Mouse (Mus musculus) CD4-positive naive resting alpha-beta T cell, adult 76 days (primary cell): ENCODE data around the gene Pex5. TPM values are rescaled to one million over a fixed set of nuclear protein-coding genes. Genes with fewer than 3 reads are reported as not detected.

Source experiments
- total RNA-seq: library from RNA; stranded (reverse); gene quantifications from one replicate; pipeline ENCODE4 v1.2.4, GENCODE M21; 2023

Pex5 gene
- 78.8 TPM for total RNA-seq

GRCm38 (mm10) chr6:124414927-124415325 lies at the start of gene Pex5:
Pex5 (minus strand) TSS chr6:124415067.

Other genes starting within 250 kb of the Pex5 start
- gene Vmn2r27, start 183.2 kb downstream of the Pex5 start, total RNA-seq = not detected
- gene Cd163, start 110.4 kb downstream of the Pex5 start, total RNA-seq = 7.2 TPM
- gene Clstn3, start 49.7 kb upstream of the Pex5 start, total RNA-seq = 63.9 TPM
- not detected for gene C1rl, start 78.0 kb upstream of the Pex5 start, total RNA-seq
- gene C1ra, start 97.3 kb upstream of the Pex5 start, total RNA-seq = not detected
- not detected for gene C1s1, start 127.3 kb upstream of the Pex5 start, total RNA-seq
- gene C1rb, start 155.2 kb upstream of the Pex5 start, total RNA-seq = 0.38 TPM
- not detected for gene C1s2, start 221.0 kb upstream of the Pex5 start, total RNA-seq
- gene Lpcat3, start 248.0 kb upstream of the Pex5 start, total RNA-seq = 57.6 TPM